Mouse (Mus musculus): ENCODE measurements around the gene Agtpbp1.

Agtpbp1 gene

DNA sequence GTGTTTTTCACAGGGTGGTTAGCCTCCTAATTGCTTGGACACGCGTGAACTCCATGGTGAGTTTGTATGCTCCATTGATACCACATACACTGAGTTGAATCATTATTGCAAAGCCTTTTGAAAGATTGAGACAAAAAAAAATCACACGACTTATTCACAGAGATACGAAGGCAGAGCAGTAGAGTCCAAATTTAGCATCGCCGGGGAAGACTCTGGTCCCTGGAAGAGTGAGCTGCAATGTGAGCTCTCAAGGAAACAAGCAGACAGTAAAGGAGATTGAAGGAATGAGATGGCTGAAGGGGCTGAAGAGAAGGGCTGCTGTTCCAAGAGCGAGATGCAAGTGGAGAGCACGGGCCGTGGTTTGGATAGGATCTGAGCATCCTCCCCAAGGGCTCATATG, 171.1 kb downstream of the Agtpbp1 start:
- no peak for DNase-seq

DNA sequence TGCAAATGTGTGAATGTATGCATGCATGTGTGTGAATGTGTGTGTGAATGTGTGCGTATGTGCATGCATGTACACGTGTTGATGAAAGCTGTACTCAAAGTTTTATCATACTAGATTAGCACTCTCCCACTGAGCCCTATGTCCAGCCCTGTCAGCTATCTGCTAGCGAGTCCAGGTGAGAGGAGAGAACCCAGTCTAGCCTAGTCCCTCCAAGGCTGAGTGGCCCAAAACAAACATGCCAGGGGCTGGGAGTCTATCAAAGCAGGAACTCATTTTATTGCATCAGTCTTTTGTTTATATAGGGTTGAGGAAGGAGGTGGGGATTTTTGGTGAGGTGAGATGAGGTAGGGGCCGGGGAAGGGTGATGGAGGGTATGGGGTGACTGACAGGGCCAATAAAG, 172.4 kb downstream of the Agtpbp1 start:
- no peak for DNase-seq

DNA sequence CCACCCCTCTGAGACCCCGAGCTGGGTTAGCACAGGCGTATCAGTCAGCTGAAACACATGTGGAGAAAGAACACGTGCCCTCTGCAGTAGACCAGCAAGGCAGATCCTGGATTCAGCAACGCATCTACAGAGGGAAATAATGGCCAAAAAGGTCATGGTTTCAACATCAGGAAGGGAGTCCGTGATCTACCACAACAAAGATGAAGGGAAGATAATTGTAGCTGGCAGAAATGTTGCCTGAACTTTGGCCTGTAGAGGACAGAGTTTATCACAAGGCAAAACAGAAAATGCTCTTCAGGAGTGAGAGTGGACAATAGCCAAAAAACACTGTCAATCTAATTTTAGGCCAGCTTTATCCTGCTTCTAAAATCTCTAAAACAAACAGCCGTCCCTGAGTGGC, 177.8 kb downstream of the Agtpbp1 start:
- DNase-seq = no peak

GRCm38 (mm10) chr13:59402026-59402775, 182.8 kb downstream of the Agtpbp1 start:
- no peak for DNase-seq

GRCm38 (mm10) chr13:59397571-59397970, 187.5 kb downstream of the Agtpbp1 start:
- peak in 1 of 2 experiments; percentile 17 for DNase-seq

All from spleen, adult 18-20 months (tissue).